In genomic region chr15:82339150-82339549, GRCm38 (mm10) we compare ENCODE assay signal across 8 mouse cellular contexts. TPM values are rescaled to one million over a fixed set of nuclear protein-coding genes. Genes with fewer than 3 reads are reported as not detected.
DNase-seq lines count a peak whose midpoint lies in the region; ATAC-seq and TF ChIP-seq lines count a peak whose summit lies in the region.

No protein-coding gene starts in this region.

- ATAC-seq in heart, embryonic 14.5 days (ENCODE audit: insufficient number of reproducible peaks, insufficient read depth, low FRiP score, low read depth), result no peak
- ATAC-seq in forebrain, embryonic 16.5 days, result no peak
- no peak for ATAC-seq in liver, postnatal 0 days

- peaks cover 29% of the 10 kb centered on the region for H3K79me2 ChIP-seq in MEL (ENCODE audit: control insufficient read depth, insufficient read depth, low read length, poor library complexity)

- no peak; a peak in 1 of 6 replicates for TF ChIP-seq CTCF in MEL (IDR thresholded peaks at IDR 0.05 in 2 of 3, conservative IDR thresholded peaks at IDR 0.05 in 1 of 3; ENCODE audit: control insufficient read depth in 1 of 3, insufficient read depth in 1 of 3, low read depth in 2 of 3, low read length in 3 of 3, poor library complexity in 1 of 3, severe bottlenecking in 1 of 3)
- no peak for TF ChIP-seq CTCF in liver, postnatal 0 days (IDR thresholded peaks at IDR 0.05; ENCODE audit: low read depth)

- H3K4me2 ChIP-seq in heart, embryonic 14.5 days (ENCODE audit: low read length), result peak overlapping the region; percentile 78
- H3K4me2 ChIP-seq in forebrain, embryonic 16.5 days (ENCODE audit: low read length), result peak overlapping the region; percentile 49
- H3K4me2 ChIP-seq in liver, postnatal 0 days (ENCODE audit: low read depth, low read length), result peak overlapping the region; percentile 76

- H3K9me3 ChIP-seq in heart, embryonic 14.5 days (ENCODE audit: control insufficient read depth, low read length), result no peaks in the 10 kb centered on the region
- H3K9me3 ChIP-seq in MEL (replicated peaks; ENCODE audit: insufficient read depth, low read length), result no peaks in the 10 kb centered on the region
- no peaks in the 10 kb centered on the region for H3K9me3 ChIP-seq in forebrain, embryonic 16.5 days (ENCODE audit: control insufficient read depth, low read length)
- H3K9me3 ChIP-seq in liver, postnatal 0 days (ENCODE audit: low read length), result no peaks in the 10 kb centered on the region

- TF ChIP-seq RAD21 in MEL (IDR thresholded peaks at IDR 0.05; ENCODE audit: low read depth, low read length), result no peak

- peak overlapping the region in 1 of 2 experiments; percentile 65; a peak in 1 of 4 replicates for H3K27ac ChIP-seq in heart, embryonic 14.5 days (replicated peaks in 1 of 2; ENCODE audit: control insufficient read depth in 1 of 2, insufficient read depth in 1 of 2, low read depth in 2 of 2, low read length in 2 of 2)
- H3K27ac ChIP-seq in MEL (ENCODE audit: control insufficient read depth, low read depth, low read length), result peak overlapping the region; percentile 98
- no peak overlapping the region; the same call in 1 of the 2 replicates for H3K27ac ChIP-seq in forebrain, embryonic 16.5 days (ENCODE audit: low read length)
- H3K27ac ChIP-seq in liver, postnatal 0 days (ENCODE audit: low read depth), result peak overlapping the region; percentile 99

- WGBS in heart, embryonic 14.5 days, result 60% methylated on average over 10 of the region's 10 CpGs
- 53% methylated on average over 10 of the region's 10 CpGs for WGBS in forebrain, embryonic 16.5 days
- 42% methylated on average over 10 of the region's 10 CpGs for WGBS in liver, postnatal 0 days (ENCODE audit: insufficient replicate concordance)

- peak overlapping the region; percentile 67 to 73 for H3K4me3 ChIP-seq in heart, embryonic 14.5 days (ENCODE audit: control insufficient read depth in 1 of 2, insufficient read depth in 1 of 2, low read depth in 1 of 2, low read length in 2 of 2)
- H3K4me3 ChIP-seq in MEL (ENCODE audit: control insufficient read depth in 1 of 2, insufficient read depth in 1 of 2, low read depth in 2 of 2, low read length in 2 of 2), result peak overlapping the region; percentile 78 to 79
- peak overlapping the region; percentile 63 for H3K4me3 ChIP-seq in forebrain, embryonic 16.5 days (replicated peaks; ENCODE audit: low read length)
- peak overlapping the region; percentile 77 for H3K4me3 ChIP-seq in liver, postnatal 0 days (ENCODE audit: low read depth, low read length)

- H3K36me3 ChIP-seq in heart, embryonic 14.5 days (ENCODE audit: control insufficient read depth, insufficient read depth, low read length), result peaks cover 29% of the 10 kb centered on the region
- peaks cover 0 to 32% of the 10 kb centered on the region in 2 experiments; a peak in 2 of 4 replicates for H3K36me3 ChIP-seq in MEL (ENCODE audit: control insufficient read depth in 1 of 2, insufficient read depth in 2 of 2, low read length in 2 of 2)
- H3K36me3 ChIP-seq in forebrain, embryonic 16.5 days (ENCODE audit: control insufficient read depth, insufficient read depth), result peaks cover 3% of the 10 kb centered on the region; the same call in 1 of the 2 replicates
- peaks cover 37% of the 10 kb centered on the region for H3K36me3 ChIP-seq in liver, postnatal 0 days (replicated peaks; ENCODE audit: insufficient read depth, low read length)

- H3K9ac ChIP-seq in heart, embryonic 14.5 days (ENCODE audit: low read length), result peak overlapping the region; percentile 80
- H3K9ac ChIP-seq in MEL (ENCODE audit: control insufficient read depth, low read depth, low read length, poor library complexity, severe bottlenecking), result peak overlapping the region; percentile 94
- H3K9ac ChIP-seq in forebrain, embryonic 16.5 days (replicated peaks; ENCODE audit: low read depth, low read length), result peak overlapping the region; percentile 58
- H3K9ac ChIP-seq in liver, postnatal 0 days (replicated peaks), result peak overlapping the region; percentile 81

- H3K27me3 ChIP-seq in heart, embryonic 14.5 days (ENCODE audit: control insufficient read depth, insufficient read depth, low read length), result no peaks in the 10 kb centered on the region
- no peaks in the 10 kb centered on the region for H3K27me3 ChIP-seq in MEL (ENCODE audit: control insufficient read depth in 1 of 2, insufficient read depth in 2 of 2, low read length in 2 of 2)
- H3K27me3 ChIP-seq in forebrain, embryonic 16.5 days (replicated peaks; ENCODE audit: control insufficient read depth, insufficient read depth, low read length), result peaks cover 7% of the 10 kb centered on the region
- no peaks in the 10 kb centered on the region for H3K27me3 ChIP-seq in liver, postnatal 0 days (ENCODE audit: insufficient read depth, low read length)

- peaks cover 20 to 28% of the 10 kb centered on the region in 2 experiments for H3K4me1 ChIP-seq in heart, embryonic 14.5 days (ENCODE audit: control insufficient read depth in 2 of 2, insufficient read depth in 2 of 2, low read length in 2 of 2)
- peaks cover 16 to 37% of the 10 kb centered on the region in 2 experiments for H3K4me1 ChIP-seq in MEL (ENCODE audit: control insufficient read depth in 1 of 2, insufficient read depth in 2 of 2, low read length in 2 of 2)
- peaks cover 19% of the 10 kb centered on the region for H3K4me1 ChIP-seq in forebrain, embryonic 16.5 days (replicated peaks; ENCODE audit: control insufficient read depth, insufficient read depth, low read length)
- peaks cover 64% of the 10 kb centered on the region for H3K4me1 ChIP-seq in liver, postnatal 0 days (ENCODE audit: insufficient read depth)

- no peak for DNase-seq in heart, adult 11 months
- DNase-seq in MEL (ENCODE audit: low read depth, low spot score) (no peak), adipocyte (ENCODE audit: low spot score) (no peak)
- no peak for DNase-seq in liver, postnatal 0 days
- DNase-seq in urinary bladder, postnatal 4 days (ENCODE audit: low spot score in 2 of 2), result no peak
- no peak for DNase-seq in urinary bladder, adult 18-20 months (ENCODE audit: low spot score in 2 of 2)

- no peak for TF ChIP-seq POLR2A in MEL (IDR thresholded peaks at IDR 0.05; ENCODE audit: control insufficient read depth in 1 of 2, insufficient read depth in 1 of 2, low read depth in 1 of 2, low read length in 2 of 2, poor library complexity in 1 of 2)

- TF ChIP-seq EP300 in MEL (IDR thresholded peaks at IDR 0.05; ENCODE audit: low read depth in 1 of 2, low read length in 2 of 2), result no peak
- TF ChIP-seq EP300 in liver, postnatal 0 days (IDR thresholded peaks at IDR 0.05; ENCODE audit: low read depth), result no peak

TF ChIP-seq in MEL, 35 proteins besides CTCF, POLR2A, EP300 and RAD21 (continues in another document):
- TF ChIP-seq SIN3A (IDR thresholded peaks at IDR 0.05; ENCODE audit: low read length), result no peak
- TF ChIP-seq MYB (IDR thresholded peaks at IDR 0.05; ENCODE audit: low read depth, low read length), result no peak
- no peak for TF ChIP-seq POLR2AphosphoS5 (IDR thresholded peaks at IDR 0.05; ENCODE audit: borderline replicate concordance, low read depth, low read length)
- no peak for TF ChIP-seq MYC (IDR thresholded peaks at IDR 0.05; ENCODE audit: low read depth, low read length)
- TF ChIP-seq USF2 (IDR thresholded peaks at IDR 0.05; ENCODE audit: borderline replicate concordance in 1 of 2, insufficient read depth in 1 of 2, low read depth in 1 of 2, low read length in 2 of 2), result no peak
- no peak for TF ChIP-seq ETS1 (IDR thresholded peaks at IDR 0.05; ENCODE audit: low read depth, low read length)
- no peak for TF ChIP-seq USF1 (IDR thresholded peaks at IDR 0.05; ENCODE audit: low read depth, low read length)

RNA-seq across cellular contexts. Expression of gene Smdt1, which starts 0.4 kb away (rescaled TPM):
- polyA plus RNA-seq in heart, embryonic 14.5 days (2014; fragmentation: Nextera tagmentation; extraction: Ambion mirVana), result 365 and 384 TPM in 2 replicates
- total RNA-seq in MEL (2012; rRNA removed), result 111 and 132 TPM in 2 replicates
- polyA plus RNA-seq in MEL (2012; ENCODE audit: insufficient read depth in 1 of 2, insufficient read length in 2 of 2, low read depth in 1 of 2, low replicate concordance in 2 of 2, missing spikeins in 1 of 2), result 100 to 1,000 TPM in 1 of 2 experiments, not detected in 1; 159 TPM
- polyA plus RNA-seq in forebrain, embryonic 16.5 days (2015; fragmentation: Nextera tagmentation; extraction: Ambion mirVana), result 269 and 282 TPM in 2 replicates
- polyA plus RNA-seq in liver, postnatal 0 days (2015; fragmentation: Nextera tagmentation; extraction: Ambion mirVana), result 145 and 151 TPM in 2 replicates

RNA-seq across cellular contexts. Expression of gene Pheta2, which starts 0.4 kb away (rescaled TPM):
- polyA plus RNA-seq in heart, embryonic 14.5 days (2014; fragmentation: Nextera tagmentation; extraction: Ambion mirVana), result 7.3 and 7.5 TPM in 2 replicates
- 25.1 and 34.9 TPM in 2 replicates for total RNA-seq in MEL (2012; rRNA removed)
- 10 to 100 TPM in 1 of 2 experiments, not detected in 1; 39.3 TPM for polyA plus RNA-seq in MEL (2012; ENCODE audit: insufficient read depth in 1 of 2, insufficient read length in 2 of 2, low read depth in 1 of 2, low replicate concordance in 2 of 2, missing spikeins in 1 of 2)
- polyA plus RNA-seq in forebrain, embryonic 16.5 days (2015; fragmentation: Nextera tagmentation; extraction: Ambion mirVana), result 2.0 TPM in 2 replicates
- 16.1 and 17.5 TPM in 2 replicates for polyA plus RNA-seq in liver, postnatal 0 days (2015; fragmentation: Nextera tagmentation; extraction: Ambion mirVana)

RNA-seq across cellular contexts. Expression of gene Naga, which starts 0.4 kb away (rescaled TPM):
- polyA plus RNA-seq in heart, embryonic 14.5 days (2014; fragmentation: Nextera tagmentation; extraction: Ambion mirVana), result 47.4 and 48.7 TPM in 2 replicates
- total RNA-seq in MEL (2012; rRNA removed), result 23.9 and 26.4 TPM in 2 replicates
- 10 to 100 TPM in 1 of 2 experiments, not detected in 1; 59.5 TPM for polyA plus RNA-seq in MEL (2012; ENCODE audit: insufficient read depth in 1 of 2, insufficient read length in 2 of 2, low read depth in 1 of 2, low replicate concordance in 2 of 2, missing spikeins in 1 of 2)
- 23.4 and 26.1 TPM in 2 replicates for polyA plus RNA-seq in forebrain, embryonic 16.5 days (2015; fragmentation: Nextera tagmentation; extraction: Ambion mirVana)
- polyA plus RNA-seq in liver, postnatal 0 days (2015; fragmentation: Nextera tagmentation; extraction: Ambion mirVana), result 34.6 TPM in 2 replicates

RNA-seq across cellular contexts. Expression of gene Ndufa6, which starts 15.0 kb away (rescaled TPM):
- 667 and 735 TPM in 2 replicates for polyA plus RNA-seq in heart, embryonic 14.5 days (2014; fragmentation: Nextera tagmentation; extraction: Ambion mirVana)
- total RNA-seq in MEL (2012; rRNA removed), result 377 and 417 TPM in 2 replicates
- polyA plus RNA-seq in MEL (2012; ENCODE audit: insufficient read depth in 1 of 2, insufficient read length in 2 of 2, low read depth in 1 of 2, low replicate concordance in 2 of 2, missing spikeins in 1 of 2), result 100 to 1,000 TPM in 1 of 2 experiments, not detected in 1; 235 TPM
- 277 and 297 TPM in 2 replicates for polyA plus RNA-seq in forebrain, embryonic 16.5 days (2015; fragmentation: Nextera tagmentation; extraction: Ambion mirVana)
- 642 and 691 TPM in 2 replicates for polyA plus RNA-seq in liver, postnatal 0 days (2015; fragmentation: Nextera tagmentation; extraction: Ambion mirVana)

RNA-seq across cellular contexts. Expression of gene Wbp2nl, which starts 40.4 kb away (rescaled TPM):
- polyA plus RNA-seq in heart, embryonic 14.5 days (2014; fragmentation: Nextera tagmentation; extraction: Ambion mirVana), result 0.28 TPM in 1 of 2 replicates, not detected in the other
- not detected in 2 replicates for total RNA-seq in MEL (2012; rRNA removed)
- polyA plus RNA-seq in MEL (2012; ENCODE audit: insufficient read depth in 1 of 2, insufficient read length in 2 of 2, low read depth in 1 of 2, low replicate concordance in 2 of 2, missing spikeins in 1 of 2), result not detected
- polyA plus RNA-seq in forebrain, embryonic 16.5 days (2015; fragmentation: Nextera tagmentation; extraction: Ambion mirVana), result 0.15 TPM in 1 of 2 replicates, not detected in the other
- polyA plus RNA-seq in liver, postnatal 0 days (2015; fragmentation: Nextera tagmentation; extraction: Ambion mirVana), result 0.07 and 0.09 TPM in 2 replicates
